Comparison of ENCODE assay signal across 8 mouse cellular contexts in the genomic region with DNA sequence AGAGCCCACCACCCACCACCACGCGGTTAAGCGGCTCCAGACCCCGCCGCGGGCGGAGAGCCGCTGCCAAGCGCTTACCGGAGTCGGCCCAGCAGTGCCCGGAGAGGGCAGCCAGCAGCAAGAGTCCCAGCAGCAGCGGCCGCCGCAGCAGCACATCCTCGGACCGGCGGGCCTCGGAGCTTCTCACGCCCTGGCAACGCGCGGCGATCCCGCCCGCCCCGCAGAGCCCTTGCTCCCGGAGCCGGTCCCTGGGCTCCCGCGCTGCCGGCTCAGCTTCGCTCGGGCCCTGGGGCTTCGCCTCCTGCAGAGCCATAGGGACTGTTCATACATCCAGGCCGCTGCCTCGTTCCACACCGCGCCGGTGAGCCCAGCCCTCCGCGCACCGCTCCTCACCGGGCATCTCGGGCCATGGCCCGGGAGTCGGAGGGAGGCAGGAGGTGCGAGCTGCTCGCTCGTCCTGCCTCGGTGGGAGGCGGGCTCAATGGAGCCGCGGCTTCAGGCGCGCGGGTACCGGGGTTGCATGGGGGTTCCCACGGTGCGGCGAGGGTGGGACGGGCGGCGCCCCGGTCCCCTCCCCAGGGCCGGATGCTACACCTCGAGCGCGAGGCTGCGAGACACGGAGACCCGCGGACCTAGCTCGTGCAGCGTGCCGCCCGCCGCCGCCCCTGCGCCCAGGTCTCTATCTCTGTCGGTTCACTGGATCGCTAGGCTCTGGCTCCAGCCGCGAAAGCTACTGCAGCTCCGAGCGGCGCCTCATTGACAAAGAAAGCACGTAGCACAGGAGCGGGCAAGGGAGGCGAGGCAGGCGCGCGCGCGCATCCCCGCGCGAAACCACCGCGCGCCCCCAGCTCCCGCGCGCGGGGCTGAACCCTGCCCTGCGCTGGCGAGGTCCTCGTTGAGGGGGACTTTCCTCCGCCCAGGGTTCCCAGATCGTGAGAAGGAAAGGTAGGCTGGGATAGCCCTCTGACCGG. TPM values are rescaled to one million over a fixed set of nuclear protein-coding genes. Genes with fewer than 3 reads are reported as not detected.
DNase-seq lines count a peak whose midpoint lies in the region; ATAC-seq and TF ChIP-seq lines count a peak whose summit lies in the region.

No protein-coding gene starts in this region.

- peaks cover 47% of the 10 kb centered on the region for H3K27me3 ChIP-seq in kidney, embryonic 14.5 days (ENCODE audit: control insufficient read depth, insufficient read depth, low read length)
- peaks cover 54% of the 10 kb centered on the region for H3K27me3 ChIP-seq in forebrain, embryonic 12.5 days
- peaks cover 61% of the 10 kb centered on the region for H3K27me3 ChIP-seq in intestine, embryonic 14.5 days (replicated peaks; ENCODE audit: control insufficient read depth, insufficient read depth, low read length)
- peaks cover 63% of the 10 kb centered on the region for H3K27me3 ChIP-seq in limb, embryonic 15.5 days

- DNase-seq in kidney, adult 8-10 months, result no peak
- DNase-seq in intestine, embryonic 14.5 days (ENCODE audit: low spot score), result peak; percentile 80
- DNase-seq in spleen, adult 12 weeks (ENCODE audit: low spot score), result no peak

- peak overlapping the region; percentile 98 for H3K4me2 ChIP-seq in kidney, embryonic 14.5 days (replicated peaks; ENCODE audit: low read depth, low read length)
- peak overlapping the region; percentile 92 for H3K4me2 ChIP-seq in forebrain, embryonic 12.5 days
- H3K4me2 ChIP-seq in intestine, embryonic 14.5 days (ENCODE audit: low read length), result peak overlapping the region; percentile 100
- peak overlapping the region; percentile 100 for H3K4me2 ChIP-seq in limb, embryonic 15.5 days

- no peaks in the 10 kb centered on the region for H3K36me3 ChIP-seq in kidney, embryonic 14.5 days (ENCODE audit: control insufficient read depth, insufficient read depth, low read length)
- no peaks in the 10 kb centered on the region for H3K36me3 ChIP-seq in forebrain, embryonic 12.5 days (replicated peaks)
- no peaks in the 10 kb centered on the region for H3K36me3 ChIP-seq in intestine, embryonic 14.5 days (ENCODE audit: control insufficient read depth, insufficient read depth, low read length)
- no peaks in the 10 kb centered on the region for H3K36me3 ChIP-seq in limb, embryonic 15.5 days

- H3K27ac ChIP-seq in kidney, embryonic 14.5 days (ENCODE audit: low read depth, low read length), result no peak overlapping the region
- peak overlapping the region; percentile 81 for H3K27ac ChIP-seq in forebrain, embryonic 12.5 days
- H3K27ac ChIP-seq in intestine, embryonic 14.5 days (ENCODE audit: low read depth), result no peak overlapping the region
- no peak overlapping the region for H3K27ac ChIP-seq in limb, embryonic 15.5 days
- H3K27ac ChIP-seq in olfactory bulb, adult 2 months (ENCODE audit: insufficient read depth, low read depth, low read length), result peak overlapping the region; percentile 28; the same call in 1 of the 2 replicates

- no peak for TF ChIP-seq CTCF in olfactory bulb, adult 2 months (IDR thresholded peaks at IDR 0.05; ENCODE audit: insufficient read depth, low read depth, low read length)

- H3K4me1 ChIP-seq in kidney, embryonic 14.5 days (ENCODE audit: control insufficient read depth, insufficient read depth, low read length), result 0 out of 2 replicates have a peak, but pooled peaks cover 4% of the 10 kb centered on the region
- peaks cover 14% of the 10 kb centered on the region; the same call in 1 of the 2 replicates for H3K4me1 ChIP-seq in forebrain, embryonic 12.5 days
- 0 out of 2 replicates have a peak, but pooled peaks cover 3% of the 10 kb centered on the region for H3K4me1 ChIP-seq in intestine, embryonic 14.5 days (replicated peaks; ENCODE audit: control insufficient read depth, insufficient read depth, low read length)
- peaks cover 17% of the 10 kb centered on the region for H3K4me1 ChIP-seq in limb, embryonic 15.5 days
- peaks cover 9% of the 10 kb centered on the region for H3K4me1 ChIP-seq in olfactory bulb, adult 2 months (ENCODE audit: control insufficient read depth, insufficient read depth, low read length)

- TF ChIP-seq POLR2A in olfactory bulb, adult 2 months (IDR thresholded peaks at IDR 0.05; ENCODE audit: insufficient read depth, low read depth, low read length), result peak; percentile 52; the same call in 1 of the 2 replicates

- H3K9ac ChIP-seq in kidney, embryonic 14.5 days (ENCODE audit: low read depth, low read length), result peak overlapping the region; percentile 63
- peak overlapping the region; percentile 85 for H3K9ac ChIP-seq in forebrain, embryonic 12.5 days
- peak overlapping the region; percentile 48 for H3K9ac ChIP-seq in intestine, embryonic 14.5 days (ENCODE audit: low read length)
- H3K9ac ChIP-seq in limb, embryonic 15.5 days, result peak overlapping the region; percentile 50

- ATAC-seq in kidney, embryonic 14.5 days (ENCODE audit: low FRiP score, low TSS enrichment), result peak; percentile 80
- peak; percentile 60 for ATAC-seq in cerebellum, adult (ENCODE audit: insufficient number of reproducible peaks, low FRiP score, low TSS enrichment)
- peak; percentile 94 for ATAC-seq in forebrain, embryonic 12.5 days (ENCODE audit: low FRiP score)
- peak; percentile 76 for ATAC-seq in intestine, embryonic 14.5 days (replicated peaks; ENCODE audit: low FRiP score, low TSS enrichment, low read depth)
- ATAC-seq in limb, embryonic 15.5 days (ENCODE audit: insufficient number of reproducible peaks, low FRiP score, low TSS enrichment, low read depth), result no peak

- WGBS in kidney, embryonic 14.5 days, result under 1% methylated on average over 99 of the region's 111 CpGs
- under 1% methylated on average over 111 of the region's 111 CpGs for WGBS in forebrain, embryonic 12.5 days
- under 1% methylated on average over 111 of the region's 111 CpGs for WGBS in intestine, embryonic 14.5 days
- WGBS in limb, embryonic 15.5 days, result under 1% methylated on average over 110 of the region's 111 CpGs
- WGBS in olfactory bulb, adult 2 months, result under 1% methylated on average over 111 of the region's 111 CpGs

- H3K4me3 ChIP-seq in kidney, embryonic 14.5 days (ENCODE audit: low read length), result peak overlapping the region; percentile 62
- peak overlapping the region; percentile 76 for H3K4me3 ChIP-seq in forebrain, embryonic 12.5 days (replicated peaks)
- peak overlapping the region; percentile 57 for H3K4me3 ChIP-seq in intestine, embryonic 14.5 days (ENCODE audit: low read depth, low read length)
- H3K4me3 ChIP-seq in limb, embryonic 15.5 days, result peak overlapping the region; percentile 58
- peak overlapping the region; percentile 65 for H3K4me3 ChIP-seq in olfactory bulb, adult 2 months (ENCODE audit: insufficient read depth, low read depth, low read length)

- no peaks in the 10 kb centered on the region for H3K9me3 ChIP-seq in kidney, embryonic 14.5 days (ENCODE audit: control insufficient read depth, low read length)
- H3K9me3 ChIP-seq in forebrain, embryonic 12.5 days, result no peaks in the 10 kb centered on the region
- H3K9me3 ChIP-seq in intestine, embryonic 14.5 days (ENCODE audit: control insufficient read depth, low read length), result no peaks in the 10 kb centered on the region
- no peaks in the 10 kb centered on the region for H3K9me3 ChIP-seq in limb, embryonic 15.5 days

RNA-seq across cellular contexts. Expression of a gene that starts 0.7 kb away (rescaled TPM):
- polyA plus RNA-seq in kidney, embryonic 14.5 days (2014; fragmentation: Nextera tagmentation; extraction: Ambion mirVana), result 0.51 and 0.65 TPM in 2 replicates
- polyA plus RNA-seq in forebrain, embryonic 12.5 days (2016; fragmentation: Nextera tagmentation; extraction: Ambion mirVana), result 4.2 and 4.5 TPM in 2 replicates
- polyA plus RNA-seq in intestine, embryonic 14.5 days (2014; fragmentation: Nextera tagmentation; extraction: Ambion mirVana), result 0.35 and 0.39 TPM in 2 replicates
- 0.76 and 0.87 TPM in 2 replicates for polyA plus RNA-seq in limb, embryonic 15.5 days (2015; fragmentation: Nextera tagmentation; extraction: Ambion mirVana)
- polyA plus RNA-seq in olfactory bulb, adult 2 months (2012; ENCODE audit: insufficient read depth, insufficient read length, low replicate concordance, missing spikeins), result not detected in 2 replicates

Comparison
In these comparisons a context has a peak if more than half of its experiments do, and no peak if none do; other contexts are left out.
1. H3K27ac ChIP-seq: peak in forebrain, embryonic 12.5 days (single experiment) and olfactory bulb, adult 2 months (single experiment); none in kidney, embryonic 14.5 days (single experiment), intestine, embryonic 14.5 days (single experiment) and limb, embryonic 15.5 days (single experiment).
2. Peak in every context shown above with its lines, with median percentiles within 50 percentile points of each other: H3K4me2 ChIP-seq, H3K4me3 ChIP-seq and H3K9ac ChIP-seq.